Mouse (Mus musculus) hindbrain, postnatal 0 days (tissue): ENCODE results near the gene Sptb. TPM values are rescaled to one million over a fixed set of nuclear protein-coding genes. Genes with fewer than 3 reads are reported as not detected.
A peak's percentile ranks its signal among the peaks of the same experiment; 100 is the strongest.

Experiments
- ATAC-seq: fragments of 200-750 bp; cut with Nextera tagmentation; 2 replicates; pipeline ENCODE4 v1.8.0; 2017; ENCODE audit warnings: mild to moderate bottlenecking, moderate TSS enrichment, moderate library complexity
- DNase-seq: peaks from one replicate; pipeline ENCODE4 v3.0.0-alpha.2; 2015; ENCODE audit warnings: low spot score
- H3K27ac ChIP-seq: fragments of 300-500 bp; sonication (generic); 2 replicates; pipeline ENCODE4 v1.5.1; 2014; ENCODE audit warnings: mild to moderate bottlenecking
- H3K27me3 ChIP-seq: fragments of 300-500 bp; sonication (generic); 2 replicates; pipeline ENCODE4 v1.6.1; 2014; ENCODE audit warnings: low read length, mixed read lengths; ENCODE audit not compliant: insufficient read depth
- H3K36me3 ChIP-seq: fragments of 300-500 bp; sonication (generic); 2 replicates; pipeline ENCODE4 v1.6.1; 2014; ENCODE audit warnings: low read length, mixed read lengths; ENCODE audit not compliant: insufficient read depth
- H3K4me1 ChIP-seq: fragments of 300-500 bp; sonication (generic); 2 replicates; pipeline ENCODE4 v1.6.1; 2014; ENCODE audit warnings: antibody characterized with exemption, low read length, mixed read lengths; ENCODE audit not compliant: insufficient read depth
- H3K4me2 ChIP-seq: fragments of 300-500 bp; sonication (generic); 2 replicates; pipeline ENCODE4 v1.6.1; 2014; ENCODE audit warnings: low read depth, mild to moderate bottlenecking, low read length, moderate library complexity, mixed read lengths
- H3K4me3 ChIP-seq: fragments of 300-500 bp; sonication (generic); 2 replicates; pipeline ENCODE4 v1.5.1; 2014; ENCODE audit warnings: low read length
- H3K9ac ChIP-seq: fragments of 300-500 bp; sonication (generic); replicated peaks from 2 replicates; pipeline ENCODE4 v1.6.1; 2014; ENCODE audit warnings: mild to moderate bottlenecking, low read length, moderate library complexity, mixed read lengths
- H3K9me3 ChIP-seq: fragments of 300-500 bp; sonication (generic); 2 replicates; pipeline ENCODE4 v1.6.1; 2016; ENCODE audit warnings: low read length, mixed read lengths
- CTCF ChIP-seq: IDR thresholded peaks from 2 replicates; pipeline ENCODE4 v1.5.1; 2016; ENCODE audit warnings: antibody characterized with exemption, control low read depth, low read depth
- WGBS: fragments of 180-500 bp; shearing (Covaris S2); extraction: QIAGEN DNeasy Blood & Tissue Kit; methylation state at CpG from one replicate; pipeline ENCODE4 v1.1.7; 2014; 5-methylcytosine and 5-hydroxymethylcytosine counted together
- polyA plus RNA-seq: library from polyadenylated mRNA; unstranded; fragments of >200 nt; fragmentation: Nextera tagmentation; extraction: Ambion mirVana; gene quantifications from 2 replicates; pipeline ENCODE4 v1.2.1, GENCODE M21; 2015
- total RNA-seq: library from RNA; depleted of rRNA; stranded (reverse); fragments of >200 nt; gene quantifications from 2 replicates; pipeline ENCODE4 v1.2.3, GENCODE M21; 2014

Sptb gene
- total and polyA plus RNA-seq, 2 experiments from 2014 or later = 5.8 to 45.4 TPM

DNA sequence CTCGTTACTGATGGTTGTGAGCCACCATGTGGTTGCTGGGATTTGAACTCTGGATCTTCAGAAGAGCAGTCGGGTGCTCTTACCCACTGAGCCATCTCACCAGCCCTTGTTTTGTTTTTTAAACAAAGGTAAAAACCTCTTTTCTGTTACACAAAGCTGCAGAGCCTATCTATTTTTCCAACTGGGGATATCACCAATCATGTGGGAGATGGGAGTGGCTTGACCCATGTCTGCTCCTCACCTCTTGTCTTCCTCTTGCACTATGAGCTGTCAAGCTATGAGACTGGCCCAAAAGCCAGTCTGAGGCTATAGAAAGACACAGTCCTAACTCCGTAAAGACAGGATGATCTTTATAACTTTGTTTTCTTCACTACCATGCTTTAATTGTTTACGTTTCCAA is 8.0 kb upstream of the Sptb start:
- no peak overlapping the region for H3K27ac ChIP-seq
- H3K4me3 ChIP-seq = no peak overlapping the region
- DNase-seq (no peak), ATAC-seq (no peak)
- no peaks in the 10 kb centered on the region for H3K27me3 ChIP-seq
- H3K4me1 ChIP-seq = no peaks in the 10 kb centered on the region
- WGBS = 83% methylated on average over 4 of the region's 4 CpGs
- no peak for TF ChIP-seq CTCF
- H3K36me3 ChIP-seq = no peaks in the 10 kb centered on the region
- H3K9me3 ChIP-seq = no peaks in the 10 kb centered on the region
- no peak overlapping the region for H3K4me2 ChIP-seq
- no peak overlapping the region for H3K9ac ChIP-seq

DNA sequence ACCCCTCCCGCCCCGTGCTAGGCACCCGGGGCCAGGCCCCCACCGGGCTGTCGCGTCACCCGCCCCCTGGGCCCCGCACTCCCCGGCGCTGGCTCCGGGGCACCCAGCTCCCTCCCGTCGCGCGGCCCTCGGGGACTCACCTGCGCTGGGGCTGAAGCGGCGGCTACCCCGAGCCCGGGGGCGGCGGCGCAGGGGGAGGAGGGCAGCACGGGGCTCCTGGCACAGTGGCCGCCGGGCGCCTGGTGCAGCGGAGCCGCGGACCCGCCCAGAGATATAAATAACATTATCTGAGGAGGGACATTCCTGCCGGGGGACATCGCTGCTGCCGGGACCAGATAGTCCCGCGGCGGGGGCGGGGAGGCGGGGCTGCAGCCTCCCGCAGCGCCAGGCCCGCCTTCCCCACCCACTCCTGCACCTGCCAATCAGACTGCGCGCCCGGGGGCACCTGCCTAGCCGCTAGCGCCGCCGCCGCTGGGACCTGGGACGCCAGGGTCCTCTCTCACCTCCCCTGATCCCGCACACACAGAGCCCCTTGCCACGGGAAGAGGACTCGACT is 474 bp downstream of the Sptb start:
- H3K9me3 ChIP-seq = no peaks in the 10 kb centered on the region
- no peaks in the 10 kb centered on the region for H3K27me3 ChIP-seq
- peak overlapping the region; percentile 86 for H3K4me3 ChIP-seq
- H3K4me1 ChIP-seq = no peaks in the 10 kb centered on the region
- H3K27ac ChIP-seq = peak overlapping the region; percentile 89
- peak; percentile 83 for ATAC-seq
- no peaks in the 10 kb centered on the region for H3K36me3 ChIP-seq
- H3K9ac ChIP-seq = peak overlapping the region; percentile 94
- 0% methylated on average over 29 of the region's 55 CpGs for WGBS
- H3K4me2 ChIP-seq = peak overlapping the region; percentile 99
- DNase-seq = peak; percentile 79
- TF ChIP-seq CTCF = 0 out of 2 replicates have a peak, but pooled peaks have one; percentile 8

GRCm38 (mm10) chr12:76708956-76709794 is 1.2 kb downstream of the Sptb start:
- Histone ChIP-seq H3K27ac (peak overlapping the region; percentile 89), H3K4me1 (no peaks in the 10 kb centered on the region), H3K4me2 (peak overlapping the region; percentile 99), H3K9ac (peak overlapping the region; percentile 94), H3K36me3 (no peaks in the 10 kb centered on the region), H3K27me3 (no peaks in the 10 kb centered on the region), H3K9me3 (no peaks in the 10 kb centered on the region), H3K4me3 (peak overlapping the region; percentile 86)
- 6% methylated on average over 20 of the region's 34 CpGs for whole genome bisulfite sequencing
- TF ChIP-seq CTCF = no peak
- ATAC-seq (peak; percentile 46), DNase-seq (peak; percentile 50)

DNA sequence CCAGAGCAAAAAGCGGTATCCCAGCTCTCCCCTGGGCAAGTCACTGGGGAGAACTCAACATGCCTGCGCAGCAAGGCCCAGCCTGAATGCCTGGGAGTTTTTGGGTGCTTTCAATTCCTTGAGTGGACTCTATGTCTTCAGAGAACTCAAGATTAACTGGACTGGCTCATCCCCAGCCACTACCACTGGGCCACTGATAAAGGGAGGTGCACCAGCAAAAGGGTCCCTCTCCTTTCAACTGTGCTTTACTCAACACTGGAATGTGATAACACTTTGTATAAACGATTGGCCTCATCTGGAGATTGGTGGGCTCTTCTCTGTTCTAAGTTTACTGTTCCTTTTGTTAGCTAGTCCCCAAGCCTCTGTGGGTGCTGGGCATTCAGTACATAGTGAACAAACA is 2.2 kb downstream of the Sptb start:
- Histone ChIP-seq H3K9me3 (no peaks in the 10 kb centered on the region), H3K4me3 (no peak overlapping the region), H3K4me1 (no peaks in the 10 kb centered on the region), H3K27me3 (no peaks in the 10 kb centered on the region), H3K9ac (no peak overlapping the region), H3K27ac (no peak overlapping the region), H3K36me3 (no peaks in the 10 kb centered on the region), H3K4me2 (peak overlapping the region; percentile 99)
- ATAC-seq = no peak
- no peak for TF ChIP-seq CTCF
- 87% methylated on average over 3 of the region's 3 CpGs for WGBS
- no peak for DNase-seq

- Histone ChIP-seq H3K4me2 (no peak overlapping the region), H3K27ac (no peak overlapping the region), H3K27me3 (no peaks in the 10 kb centered on the region), H3K4me3 (no peak overlapping the region), H3K36me3 (no peaks in the 10 kb centered on the region), H3K9me3 (no peaks in the 10 kb centered on the region), H3K9ac (no peak overlapping the region), H3K4me1 (peaks cover 10% of the 10 kb centered on the region)
- TF ChIP-seq CTCF = no peak
- ATAC-seq = peak; percentile 50; the same call in 1 of the 2 replicates
- DNase-seq = no peak
- 78% methylated on average over 13 of the region's 13 CpGs for WGBS
These were observed 13.9 kb downstream of the Sptb start for GRCm38 (mm10) chr12:76696380-76696935.

- H3K4me3 ChIP-seq = no peak overlapping the region
- no peaks in the 10 kb centered on the region for H3K27me3 ChIP-seq
- DNase-seq (no peak), ATAC-seq (peak; percentile 72)
- no peaks in the 10 kb centered on the region for H3K9me3 ChIP-seq
- WGBS = 40% methylated on average over 5 of the region's 5 CpGs
- no peak overlapping the region for H3K9ac ChIP-seq
- peak overlapping the region; percentile 72; the same call in 1 of the 2 replicates for H3K27ac ChIP-seq
- H3K36me3 ChIP-seq = no peaks in the 10 kb centered on the region
- no peak for TF ChIP-seq CTCF
- peaks cover 10% of the 10 kb centered on the region for H3K4me1 ChIP-seq
- peak overlapping the region; percentile 54; the same call in 1 of the 2 replicates for H3K4me2 ChIP-seq
These were observed 14.6 kb downstream of the Sptb start for GRCm38 (mm10) chr12:76695773-76696172.
